Mouse (Mus musculus) G1E (cell line): ENCODE measurements around the gene Gse1. TPM values are rescaled to one million over a fixed set of nuclear protein-coding genes. Genes with fewer than 3 reads are reported as not detected.

Source experiments
- ATAC-seq: 2 replicates; pipeline ENCODE4 v1.8.0; 2016; ENCODE audit warnings: mild to moderate bottlenecking; ENCODE audit not compliant: insufficient number of reproducible peaks, poor library complexity, low FRiP score, severe bottlenecking; ENCODE audit errors: extremely low read depth
- DNase-seq: peaks from one replicate; pipeline ENCODE4 v3.0.0; 2012; ENCODE audit warnings: low spot score
- H3K27me3 ChIP-seq: 2 replicates; pipeline ENCODE4 v1.6.1; 2012; ENCODE audit warnings: mild to moderate bottlenecking, low read length, inconsistent platforms; ENCODE audit not compliant: insufficient read depth
- H3K36me3 ChIP-seq: replicated peaks from 2 replicates; pipeline ENCODE3; 2012; ENCODE audit warnings: mild to moderate bottlenecking, inconsistent platforms
- H3K4me1 ChIP-seq: 2 replicates; pipeline ENCODE4 v1.6.1; 2012; ENCODE audit warnings: low read depth, low read length, inconsistent platforms, mixed read lengths; ENCODE audit not compliant: insufficient read depth
- H3K4me3 ChIP-seq: 2 replicates; pipeline ENCODE4 v1.5.1; 2012; ENCODE audit warnings: low read depth, mild to moderate bottlenecking, inconsistent platforms, low read length, moderate library complexity, mixed read lengths
- H3K9me3 ChIP-seq: replicated peaks from 2 replicates; pipeline ENCODE4 v1.6.1; 2012; ENCODE audit warnings: inconsistent platforms
- CTCF ChIP-seq: IDR thresholded peaks from 2 replicates; pipeline ENCODE4 v1.5.1; 2012; ENCODE audit warnings: low read depth, low read length, inconsistent platforms, mixed read lengths
- GATA1 ChIP-seq: IDR thresholded peaks from 2 replicates; pipeline ENCODE4 v1.6.1; 2012; ENCODE audit warnings: borderline replicate concordance, low read length, inconsistent platforms, mixed read lengths
- GATA2 ChIP-seq: IDR thresholded peaks from 2 replicates; pipeline ENCODE4 v1.6.1; 2012; ENCODE audit warnings: low read depth, low read length, inconsistent platforms, borderline replicate concordance
- POLR2AphosphoS5 ChIP-seq: IDR thresholded peaks from 2 replicates; pipeline ENCODE4 v1.6.1; 2012; ENCODE audit warnings: low read depth, low read length, inconsistent platforms; ENCODE audit not compliant: insufficient replicate concordance
- TAL1 ChIP-seq: conservative IDR thresholded peaks from 2 replicates; pipeline ENCODE4 v1.6.1; 2012; ENCODE audit warnings: low read depth, low read length, inconsistent platforms, mixed read lengths
- polyA plus RNA-seq: library from polyadenylated mRNA; stranded (reverse); fragments of >175 nt; gene quantifications from 2 replicates; pipeline ENCODE4 v1.2.3, GENCODE M21; 2012
- total RNA-seq, 2 experiments: library from RNA; stranded (forward) in 1 of 2; stranded (reverse) in 1 of 2; fragments of 200-1000 nt in 1 of 2; fragments of >200 nt in 1 of 2; fragmentation: Nextera tagmentation in 1 of 2; gene quantifications; 2 replicates each; pipeline ENCODE4 v1.2.3; 2014 to 2017

Gse1 gene
- total and polyA plus RNA-seq, 3 experiments = 6.3 to 106 (median 48.4) TPM

GRCm38 (mm10) chr8:120623608-120624007, 395.4 kb downstream of the Gse1 start:
- Histone ChIP-seq H3K27me3 (peaks cover 19% of the 10 kb centered on the region), H3K4me3 (no peak overlapping the region), H3K4me1 (0 out of 2 replicates have a peak, but pooled peaks cover 2% of the 10 kb centered on the region), H3K36me3 (no peaks in the 10 kb centered on the region), H3K9me3 (0 out of 2 replicates have a peak, but pooled peaks cover 3% of the 10 kb centered on the region)
- DNase-seq (no peak), ATAC-seq (no peak)
- TF ChIP-seq CTCF (no peak), GATA1 (no peak), TAL1 (no peak)

GRCm38 (mm10) chr8:120626461-120626860, 398.2 kb downstream of the Gse1 start:
- Histone ChIP-seq H3K4me3 (no peak overlapping the region), H3K4me1 (no peaks in the 10 kb centered on the region), H3K27me3 (peaks cover 16% of the 10 kb centered on the region), H3K9me3 (0 out of 2 replicates have a peak, but pooled peaks cover 3% of the 10 kb centered on the region), H3K36me3 (no peaks in the 10 kb centered on the region)
- no peak for ATAC-seq
- DNase-seq = no peak
- TF ChIP-seq GATA2 (no peak), POLR2AphosphoS5 (no peak), CTCF (no peak), GATA1 (no peak), TAL1 (no peak)

- no peak for TF ChIP-seq GATA1
- Histone ChIP-seq H3K27me3 (peaks cover 16% of the 10 kb centered on the region), H3K9me3 (0 out of 2 replicates have a peak, but pooled peaks cover 3% of the 10 kb centered on the region), H3K4me1 (no peaks in the 10 kb centered on the region), H3K4me3 (no peak overlapping the region), H3K36me3 (no peaks in the 10 kb centered on the region)
- no peak for DNase-seq
- ATAC-seq = no peak
Measured at GRCm38 (mm10) chr8:120627298-120627697, 399.0 kb downstream of the Gse1 start.

GRCm38 (mm10) chr8:120630031-120630430, 401.8 kb downstream of the Gse1 start:
- no peak for ATAC-seq
- peaks cover 32% of the 10 kb centered on the region for H3K27me3 ChIP-seq

GRCm38 (mm10) chr8:120630848-120631247, 402.6 kb downstream of the Gse1 start:
- TF ChIP-seq GATA2 (no peak), GATA1 (no peak), POLR2AphosphoS5 (no peak), CTCF (no peak), TAL1 (no peak)
- peaks cover 35% of the 10 kb centered on the region for H3K27me3 ChIP-seq
- DNase-seq = no peak
- no peaks in the 10 kb centered on the region for H3K4me1 ChIP-seq
- H3K9me3 ChIP-seq = no peaks in the 10 kb centered on the region
- no peak overlapping the region for H3K4me3 ChIP-seq
- no peaks in the 10 kb centered on the region for H3K36me3 ChIP-seq
- no peak for ATAC-seq

More at GRCm38 (mm10) chr8:120630031-120630430, 401.8 kb downstream of the Gse1 start:
- Histone ChIP-seq H3K4me3 (no peak overlapping the region), H3K9me3 (0 out of 2 replicates have a peak, but pooled peaks cover 3% of the 10 kb centered on the region), H3K4me1 (no peaks in the 10 kb centered on the region), H3K36me3 (no peaks in the 10 kb centered on the region)
- TF ChIP-seq TAL1 (no peak), CTCF (no peak), GATA2 (no peak), GATA1 (no peak), POLR2AphosphoS5 (no peak)
- no peak for DNase-seq

Other genes starting within 250 kb of the Gse1 start
- 0.24 and 0.45 TPM in 2 replicates for gene Crispld2, start 236.0 kb upstream of the Gse1 start, total RNA-seq (2014; fragmentation: Nextera tagmentation)
- gene Crispld2, start 236.0 kb upstream of the Gse1 start, total RNA-seq (2017) = 2.8 and 3.7 TPM in 2 replicates
- 0.23 and 0.24 TPM in 2 replicates for gene Crispld2, start 236.0 kb upstream of the Gse1 start, polyA plus RNA-seq
- gene Zdhhc7, start 127.0 kb upstream of the Gse1 start, total RNA-seq (2014; fragmentation: Nextera tagmentation) = 11.0 and 18.3 TPM in 2 replicates
- gene Zdhhc7, start 127.0 kb upstream of the Gse1 start, total RNA-seq (2017) = 23.3 and 25.2 TPM in 2 replicates
- 23.7 and 24.9 TPM in 2 replicates for gene Zdhhc7, start 127.0 kb upstream of the Gse1 start, polyA plus RNA-seq
- not detected in 2 replicates for gene 6430548M08Rik, start 114.3 kb upstream of the Gse1 start, total RNA-seq (2014; fragmentation: Nextera tagmentation)
- 2.3 and 4.4 TPM in 2 replicates for gene 6430548M08Rik, start 114.3 kb upstream of the Gse1 start, total RNA-seq (2017)
- gene 6430548M08Rik, start 114.3 kb upstream of the Gse1 start, polyA plus RNA-seq = 0.05 and 0.07 TPM in 2 replicates
- not detected in 2 replicates for gene Fam92b, start 51.0 kb upstream of the Gse1 start, total RNA-seq (2014; fragmentation: Nextera tagmentation)
- gene Fam92b, start 51.0 kb upstream of the Gse1 start, total RNA-seq (2017) = not detected in 2 replicates
- not detected in 2 replicates for gene Fam92b, start 51.0 kb upstream of the Gse1 start, polyA plus RNA-seq